Mouse (Mus musculus): Measurements from ENCODE around the gene Ugdh. TPM values are rescaled to one million over a fixed set of nuclear protein-coding genes. Genes with fewer than 3 reads are reported as not detected.

Gene Ugdh
- polyA plus RNA-seq, 1 experiment: not detected

DNA sequence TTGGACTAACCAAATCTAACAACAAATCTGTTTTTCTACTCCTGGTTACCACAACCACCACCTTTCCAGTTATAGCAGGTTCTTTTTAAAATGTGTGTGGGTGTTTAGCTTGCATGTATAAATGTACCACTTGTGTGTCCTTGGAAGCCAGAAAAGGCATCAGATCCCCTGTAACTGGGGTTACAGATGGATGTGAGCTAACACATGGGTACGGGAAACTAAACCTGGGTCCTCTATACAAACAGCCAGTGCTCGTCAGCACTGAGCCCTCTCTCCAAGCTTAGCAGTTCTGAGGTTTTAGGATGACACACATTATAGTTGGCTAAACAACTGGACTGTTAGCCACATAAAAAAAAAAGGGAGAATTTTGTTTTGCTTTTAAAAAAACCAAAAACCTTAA lies 50.0 kb downstream of the Ugdh start:
- TF ChIP-seq CTCF (IDR thresholded peaks at IDR 0.05; ENCODE audit: insufficient read depth, low read depth, low read length) (no peak), POLR2A (IDR thresholded peaks at IDR 0.05; ENCODE audit: insufficient read depth, low read depth, low read length) (no peak)
- no peak overlapping the region for H3K4me3 ChIP-seq (ENCODE audit: insufficient read depth, low read depth, low read length)
- WGBS: 59% methylated on average over 2 of the region's 2 CpGs
- H3K27ac ChIP-seq (ENCODE audit: insufficient read depth, low read depth, low read length): no peak overlapping the region
- peaks cover 8% of the 10 kb centered on the region; the same call in 1 of the 2 replicates for H3K4me1 ChIP-seq (ENCODE audit: control insufficient read depth, insufficient read depth, low read length)

- no peak for TF ChIP-seq CTCF (IDR thresholded peaks at IDR 0.05; ENCODE audit: insufficient read depth, low read depth, low read length)
- TF ChIP-seq POLR2A (IDR thresholded peaks at IDR 0.05; ENCODE audit: insufficient read depth, low read depth, low read length): no peak
- Histone ChIP-seq H3K4me1 (ENCODE audit: control insufficient read depth, insufficient read depth, low read length) (no peaks in the 10 kb centered on the region), H3K4me3 (ENCODE audit: insufficient read depth, low read depth, low read length) (no peak overlapping the region), H3K27ac (ENCODE audit: insufficient read depth, low read depth, low read length) (no peak overlapping the region)
- 85% methylated on average over 7 of the region's 7 CpGs for WGBS
These were observed 61.0 kb downstream of the Ugdh start for GRCm38 (mm10) chr5:65374746-65375145.

DNA sequence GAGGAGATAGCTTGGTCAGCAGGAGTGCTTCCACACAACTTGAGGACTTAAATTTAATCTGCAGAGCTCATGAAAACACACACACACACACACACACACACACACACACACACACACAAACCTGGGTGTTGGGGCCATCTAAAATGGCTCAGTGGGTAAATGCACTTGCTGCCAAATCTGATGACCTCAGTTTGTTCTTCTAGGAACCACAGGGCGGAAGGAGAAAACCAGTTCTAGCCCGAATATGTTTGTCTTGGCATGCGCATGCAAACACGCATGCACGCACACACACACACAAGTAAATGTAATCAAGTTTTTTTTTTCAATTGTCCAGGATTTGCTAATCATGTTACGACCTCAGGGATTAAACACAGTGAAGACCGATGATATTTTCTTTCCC lies 64.2 kb downstream of the Ugdh start:
- WGBS: 89% methylated on average over 7 of the region's 7 CpGs
- Histone ChIP-seq H3K4me3 (ENCODE audit: insufficient read depth, low read depth, low read length) (no peak overlapping the region), H3K4me1 (ENCODE audit: control insufficient read depth, insufficient read depth, low read length) (no peaks in the 10 kb centered on the region), H3K27ac (ENCODE audit: insufficient read depth, low read depth, low read length) (no peak overlapping the region)
- no peak for TF ChIP-seq POLR2A (IDR thresholded peaks at IDR 0.05; ENCODE audit: insufficient read depth, low read depth, low read length)
- no peak for TF ChIP-seq CTCF (IDR thresholded peaks at IDR 0.05; ENCODE audit: insufficient read depth, low read depth, low read length)

DNA sequence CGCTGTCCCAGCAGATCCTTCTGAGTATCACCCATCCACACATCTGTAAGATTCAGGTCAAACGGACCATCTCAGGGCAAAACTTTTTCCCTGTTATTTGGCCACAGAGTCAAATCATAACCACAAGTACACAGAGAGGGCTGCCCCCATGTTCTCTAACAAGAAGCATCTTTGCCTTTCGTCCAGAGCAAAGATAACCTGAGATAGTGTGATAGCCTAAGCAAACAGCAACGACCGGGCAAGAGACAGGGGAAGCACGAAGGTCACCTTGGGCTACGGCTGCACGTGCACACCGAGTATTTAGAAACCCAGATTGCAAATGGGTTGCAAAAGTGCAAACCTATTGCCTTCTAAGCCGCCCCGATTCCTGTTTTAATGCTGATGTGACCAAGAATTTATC lies 67.9 kb downstream of the Ugdh start:
- TF ChIP-seq POLR2A (IDR thresholded peaks at IDR 0.05; ENCODE audit: insufficient read depth, low read depth, low read length) (no peak), CTCF (IDR thresholded peaks at IDR 0.05; ENCODE audit: insufficient read depth, low read depth, low read length) (no peak)
- H3K4me1 ChIP-seq (ENCODE audit: control insufficient read depth, insufficient read depth, low read length): no peaks in the 10 kb centered on the region
- no peak overlapping the region for H3K27ac ChIP-seq (ENCODE audit: insufficient read depth, low read depth, low read length)
- WGBS: 92% methylated on average over 11 of the region's 11 CpGs
- H3K4me3 ChIP-seq (ENCODE audit: insufficient read depth, low read depth, low read length): no peak overlapping the region

Other genes with a start within 250 kb of the Ugdh start
- gene Wdr19, start 236.3 kb downstream of the Ugdh start, polyA plus RNA-seq (2012; ENCODE audit: insufficient read depth, insufficient read length, low replicate concordance, missing spikeins): not detected in 2 replicates
- gene Rfc1, start 100.3 kb downstream of the Ugdh start, polyA plus RNA-seq (2012; ENCODE audit: insufficient read depth, insufficient read length, low replicate concordance, missing spikeins): not detected in 2 replicates
- not detected in 2 replicates for gene Klb, start 87.6 kb downstream of the Ugdh start, polyA plus RNA-seq (2012; ENCODE audit: insufficient read depth, insufficient read length, low replicate concordance, missing spikeins)
- gene Rpl9, start 44.5 kb downstream of the Ugdh start, polyA plus RNA-seq (2012; ENCODE audit: insufficient read depth, insufficient read length, low replicate concordance, missing spikeins): not detected in 2 replicates
- not detected in 2 replicates for gene Lias, start 44.5 kb downstream of the Ugdh start, polyA plus RNA-seq (2012; ENCODE audit: insufficient read depth, insufficient read length, low replicate concordance, missing spikeins)
- gene Gm43552, start 56.9 kb upstream of the Ugdh start, polyA plus RNA-seq (2012; ENCODE audit: insufficient read depth, insufficient read length, low replicate concordance, missing spikeins): not detected in 2 replicates
- gene Smim14, start 101.2 kb upstream of the Ugdh start, polyA plus RNA-seq (2012; ENCODE audit: insufficient read depth, insufficient read length, low replicate concordance, missing spikeins): not detected in 2 replicates
- gene Ube2k, start 101.3 kb upstream of the Ugdh start, polyA plus RNA-seq (2012; ENCODE audit: insufficient read depth, insufficient read length, low replicate concordance, missing spikeins): 419 TPM in 1 of 2 replicates, not detected in the other